Comparison of ENCODE assay signal across 8 mouse cellular contexts in genomic region chr17:28951831-28952799, GRCm38 (mm10). TPM values are rescaled to one million over a fixed set of nuclear protein-coding genes. Genes with fewer than 3 reads are reported as not detected.
DNase-seq lines count a peak whose midpoint lies in the region; ATAC-seq lines count a peak whose summit lies in the region.

Kctd20 (plus strand) TSS chr17:28951950.

- peaks cover 23% of the 10 kb centered on the region for H3K4me1 ChIP-seq in heart, embryonic 13.5 days
- peaks cover 32% of the 10 kb centered on the region for H3K4me1 ChIP-seq in liver, embryonic 12.5 days
- peaks cover 16% of the 10 kb centered on the region for H3K4me1 ChIP-seq in stomach, embryonic 15.5 days

- ATAC-seq in erythroid progenitor cell, adult 5-6 weeks (replicated peaks; ENCODE audit: low FRiP score, poor library complexity, severe bottlenecking), result peak; percentile 86
- ATAC-seq in heart, embryonic 13.5 days (ENCODE audit: extremely low read depth, insufficient number of reproducible peaks, low FRiP score, low TSS enrichment), result peak; percentile 92
- ATAC-seq in liver, embryonic 12.5 days, result peak; percentile 91
- peak; percentile 93 for ATAC-seq in stomach, embryonic 15.5 days (ENCODE audit: insufficient read depth, low FRiP score, low read depth)

- WGBS in heart, embryonic 13.5 days, result under 1% methylated on average over 79 of the region's 80 CpGs
- under 1% methylated on average over 72 of the region's 80 CpGs for WGBS in liver, embryonic 12.5 days (ENCODE audit: insufficient replicate concordance)
- WGBS in stomach, embryonic 15.5 days, result 1% methylated on average over 77 of the region's 80 CpGs

- H3K27ac ChIP-seq in heart, embryonic 13.5 days (replicated peaks), result peak within 1 kb of the TSS; percentile 97
- H3K27ac ChIP-seq in liver, embryonic 12.5 days, result peak within 1 kb of the TSS; percentile 99
- H3K27ac ChIP-seq in stomach, embryonic 15.5 days, result peak within 1 kb of the TSS; percentile 97

- peak; percentile 95 for DNase-seq in CD4-positive helper T cell, adult 2 months (ENCODE audit: low read depth, low spot score)
- DNase-seq in brain, embryonic 18.5 days (ENCODE audit: low read depth, low spot score), result peak; percentile 76
- peak; percentile 96 for DNase-seq in kidney, postnatal 10 days
- peak; percentile 89 to 92 for DNase-seq in natural killer cell, adult 2 months (ENCODE audit: low spot score in 2 of 2)

- H3K4me3 ChIP-seq in heart, embryonic 13.5 days, result peak within 1 kb of the TSS; percentile 85
- H3K4me3 ChIP-seq in liver, embryonic 12.5 days, result peak within 1 kb of the TSS; percentile 80
- H3K4me3 ChIP-seq in stomach, embryonic 15.5 days (replicated peaks), result peak within 1 kb of the TSS; percentile 68

- H3K9ac ChIP-seq in heart, embryonic 13.5 days, result peak within 1 kb of the TSS; percentile 95
- H3K9ac ChIP-seq in liver, embryonic 12.5 days, result peak within 1 kb of the TSS; percentile 89
- H3K9ac ChIP-seq in stomach, embryonic 15.5 days, result peak within 1 kb of the TSS; percentile 87

- H3K36me3 ChIP-seq in heart, embryonic 13.5 days, result peaks cover 8% of the 10 kb centered on the region
- peaks cover 29% of the 10 kb centered on the region for H3K36me3 ChIP-seq in liver, embryonic 12.5 days
- no peaks in the 10 kb centered on the region for H3K36me3 ChIP-seq in stomach, embryonic 15.5 days

- H3K27me3 ChIP-seq in heart, embryonic 13.5 days (replicated peaks), result no peaks in the 10 kb centered on the region
- H3K27me3 ChIP-seq in liver, embryonic 12.5 days (replicated peaks), result no peaks in the 10 kb centered on the region
- H3K27me3 ChIP-seq in stomach, embryonic 15.5 days (replicated peaks), result no peaks in the 10 kb centered on the region

- H3K4me2 ChIP-seq in heart, embryonic 13.5 days, result peak within 1 kb of the TSS; percentile 92
- H3K4me2 ChIP-seq in liver, embryonic 12.5 days, result peak within 1 kb of the TSS; percentile 84
- H3K4me2 ChIP-seq in stomach, embryonic 15.5 days, result peak within 1 kb of the TSS; percentile 71

- H3K9me3 ChIP-seq in heart, embryonic 13.5 days, result peaks cover 3% of the 10 kb centered on the region
- H3K9me3 ChIP-seq in liver, embryonic 12.5 days (replicated peaks), result peaks cover 8% of the 10 kb centered on the region
- no peaks in the 10 kb centered on the region for H3K9me3 ChIP-seq in stomach, embryonic 15.5 days

RNA-seq across cellular contexts. Expression of gene Kctd20, which starts in this region (rescaled TPM):
- 63.1 and 88.4 TPM in 2 replicates for total RNA-seq in erythroid progenitor cell, adult 5-6 weeks (2015; ENCODE audit: low replicate concordance)
- 82.3 and 128 TPM in 2 replicates for total RNA-seq in erythroid progenitor cell, adult 5-6 weeks (2017; ENCODE audit: low replicate concordance)
- polyA plus RNA-seq in heart, embryonic 13.5 days (2015; fragmentation: Nextera tagmentation; extraction: Ambion mirVana), result 58.1 and 59.9 TPM in 2 replicates
- polyA plus RNA-seq in liver, embryonic 12.5 days (2016; fragmentation: Nextera tagmentation; extraction: Ambion mirVana), result 87.0 and 92.4 TPM in 2 replicates
- polyA plus RNA-seq in stomach, embryonic 15.5 days (2015; fragmentation: Nextera tagmentation; extraction: Ambion mirVana), result 68.4 and 74.9 TPM in 2 replicates

Comparison
In these comparisons a context has a peak if more than half of its experiments do, and no peak if none do; other contexts are left out.
1. Peak in every context shown above with its lines: DNase-seq, ATAC-seq, H3K4me3 ChIP-seq and H3K27ac ChIP-seq.